Mouse (Mus musculus) retina, postnatal 1 day (tissue): ENCODE measurements at regions not wholly inside any gene's neighbourhood (a gene's known extent, or its start where the extent isn't known, plus 50 kb on each side); places are given as distances from the start of the nearest gene placed in this dataset.

ENCODE experiments used
- DNase-seq: peaks from one replicate; pipeline ENCODE4 v3.0.0-alpha.2; 2012

- no peak for DNase-seq
Measured at GRCm38 (mm10) chr3:150752787-150753186, 684.9 kb upstream of the Adgrl4 start.

GRCm38 (mm10) chr3:150759854-150760253 lies 677.8 kb upstream of the Adgrl4 start:
- no peak for DNase-seq

- DNase-seq = no peak
Measured at GRCm38 (mm10) chr3:150784576-150784975, 653.1 kb upstream of the Adgrl4 start.

- no peak for DNase-seq
Measured at GRCm38 (mm10) chr3:150817807-150818206, 619.9 kb upstream of the Adgrl4 start.

- DNase-seq = no peak
Measured at GRCm38 (mm10) chr3:150819369-150819768, 618.3 kb upstream of the Adgrl4 start.

- DNase-seq = no peak
Measured at GRCm38 (mm10) chr3:150820039-150820438, 617.6 kb upstream of the Adgrl4 start.

GRCm38 (mm10) chr3:150846029-150846428 lies 591.7 kb upstream of the Adgrl4 start:
- DNase-seq = no peak

GRCm38 (mm10) chr3:150852107-150852506 lies 585.6 kb upstream of the Adgrl4 start:
- DNase-seq = no peak

- no peak for DNase-seq
Measured at GRCm38 (mm10) chr3:150896668-150897067, 541.0 kb upstream of the Adgrl4 start.

- no peak for DNase-seq
Measured at GRCm38 (mm10) chr3:150910091-150910490, 527.6 kb upstream of the Adgrl4 start.

GRCm38 (mm10) chr3:150954897-150955296 lies 482.8 kb upstream of the Adgrl4 start:
- DNase-seq = no peak

- DNase-seq = peak; percentile 40
Measured at GRCm38 (mm10) chr3:150999652-151000051, 438.0 kb upstream of the Adgrl4 start.

- peak; percentile 57 for DNase-seq
Measured at GRCm38 (mm10) chr3:151000217-151000616, 437.5 kb upstream of the Adgrl4 start.

- DNase-seq = peak; percentile 55
Measured at GRCm38 (mm10) chr3:151001881-151002412, 435.7 kb upstream of the Adgrl4 start.

- no peak for DNase-seq
Measured at GRCm38 (mm10) chr3:151003524-151003923, 434.2 kb upstream of the Adgrl4 start.

- no peak for DNase-seq
Measured at GRCm38 (mm10) chr3:151003990-151004389, 433.7 kb upstream of the Adgrl4 start.

- DNase-seq = no peak
Measured at GRCm38 (mm10) chr3:151020014-151020413, 417.7 kb upstream of the Adgrl4 start.

- no peak for DNase-seq
Measured at GRCm38 (mm10) chr3:151057491-151057890, 380.2 kb upstream of the Adgrl4 start.

- peak; percentile 2 for DNase-seq
Measured at GRCm38 (mm10) chr3:151072322-151072721, 365.4 kb upstream of the Adgrl4 start.

GRCm38 (mm10) chr3:151116831-151117230 lies 320.9 kb upstream of the Adgrl4 start:
- no peak for DNase-seq

GRCm38 (mm10) chr3:151117583-151118041 lies 320.1 kb upstream of the Adgrl4 start:
- DNase-seq = peak; percentile 7

- DNase-seq = no peak
Measured at GRCm38 (mm10) chr3:151124131-151124530, 313.6 kb upstream of the Adgrl4 start.

GRCm38 (mm10) chr3:151146889-151147288 lies 290.8 kb upstream of the Adgrl4 start:
- no peak for DNase-seq

GRCm38 (mm10) chr3:151153340-151153739 lies 284.3 kb upstream of the Adgrl4 start:
- DNase-seq = peak; percentile 30

- no peak for DNase-seq
Measured at GRCm38 (mm10) chr3:151160516-151160915, 277.2 kb upstream of the Adgrl4 start.
